Mouse (Mus musculus) lung, adult 2 months (tissue): ENCODE measurements at regions not wholly inside any gene's neighbourhood (a gene's known extent, or its start where the extent isn't known, plus 50 kb on each side); places are given as distances from the start of the nearest gene placed in this dataset.

Experiments used
- CTCF ChIP-seq: fragments of 200-500 bp; IDR thresholded peaks from 2 replicates; pipeline ENCODE4 v1.5.1; 2011; ENCODE audit warnings: mild to moderate bottlenecking, low read length, control low read depth; ENCODE audit not compliant: insufficient read depth
- POLR2A ChIP-seq: fragments of 200-500 bp; IDR thresholded peaks from 2 replicates; pipeline ENCODE4 v1.6.1; 2011; ENCODE audit warnings: low read depth, mild to moderate bottlenecking, control low read depth, low read length, borderline replicate concordance; ENCODE audit errors: extremely low read depth

DNA sequence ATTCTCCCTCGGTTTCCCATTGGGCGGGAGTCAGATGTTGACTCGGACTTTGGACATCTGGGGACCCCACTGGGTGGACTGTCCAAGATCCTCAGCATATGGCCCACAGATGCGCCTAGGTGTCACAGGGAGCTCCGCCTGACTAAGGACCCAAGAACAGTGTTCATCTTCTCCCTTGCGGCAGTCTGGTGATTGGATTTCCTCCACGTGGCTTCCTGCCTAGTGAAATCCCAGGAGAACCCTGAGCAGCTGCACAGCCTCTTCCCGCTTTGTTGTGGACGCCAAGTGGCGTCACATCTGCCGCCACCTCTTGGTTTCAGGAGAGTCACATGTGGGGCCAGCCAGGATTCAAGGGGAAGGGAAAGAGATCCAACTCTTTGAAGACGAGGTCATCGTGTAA lies 243.2 kb downstream of the Agtpbp1 start:
- TF ChIP-seq CTCF (no peak), POLR2A (no peak)
